Mouse (Mus musculus) thymus, postnatal 4 days (tissue): Measurements from ENCODE around the gene Nmur1.

Experiments
- DNase-seq: peaks from one replicate; pipeline ENCODE4 v3.0.0; 2021

Gene Nmur1

GRCm38 (mm10) chr1:86406313-86406712 is 19.7 kb downstream of the Nmur1 start:
- DNase-seq: no peak

- DNase-seq: peak; percentile 75
These were observed 21.2 kb downstream of the Nmur1 start for GRCm38 (mm10) chr1:86404834-86405233.

- DNase-seq: no peak
These were observed 25.8 kb downstream of the Nmur1 start for GRCm38 (mm10) chr1:86400096-86400754.

GRCm38 (mm10) chr1:86399322-86399721 is 26.7 kb downstream of the Nmur1 start:
- DNase-seq: no peak

GRCm38 (mm10) chr1:86398222-86398621 is 27.8 kb downstream of the Nmur1 start:
- no peak for DNase-seq

GRCm38 (mm10) chr1:86397621-86398020 is 28.4 kb downstream of the Nmur1 start:
- no peak for DNase-seq

- DNase-seq: peak; percentile 62
These were observed 30.1 kb downstream of the Nmur1 start for GRCm38 (mm10) chr1:86395897-86396296.

- DNase-seq: no peak
These were observed 31.8 kb downstream of the Nmur1 start for GRCm38 (mm10) chr1:86394246-86394645.

GRCm38 (mm10) chr1:86393219-86393618 is 32.8 kb downstream of the Nmur1 start:
- DNase-seq: no peak

- no peak for DNase-seq
These were observed 34.6 kb downstream of the Nmur1 start for GRCm38 (mm10) chr1:86391425-86391824.

GRCm38 (mm10) chr1:86389230-86389629 is 36.8 kb downstream of the Nmur1 start:
- peak; percentile 92 for DNase-seq

- DNase-seq: peak; percentile 81
These were observed 45.0 kb downstream of the Nmur1 start for GRCm38 (mm10) chr1:86381027-86381426.

- DNase-seq: no peak
These were observed 46.9 kb downstream of the Nmur1 start for GRCm38 (mm10) chr1:86379161-86379569.

- no peak for DNase-seq
These were observed 47.4 kb downstream of the Nmur1 start for GRCm38 (mm10) chr1:86378662-86379061.

- no peak for DNase-seq
These were observed 49.7 kb downstream of the Nmur1 start for GRCm38 (mm10) chr1:86376354-86376753.

- peak; percentile 83 for DNase-seq
These were observed 54.0 kb downstream of the Nmur1 start for GRCm38 (mm10) chr1:86371997-86372396.

- no peak for DNase-seq
These were observed 57.9 kb downstream of the Nmur1 start for GRCm38 (mm10) chr1:86368086-86368485.

- no peak for DNase-seq
These were observed 62.4 kb downstream of the Nmur1 start for GRCm38 (mm10) chr1:86363671-86364070.

GRCm38 (mm10) chr1:86361852-86362615 is 64.0 kb downstream of the Nmur1 start:
- no peak for DNase-seq

GRCm38 (mm10) chr1:86360441-86360840 is 65.6 kb downstream of the Nmur1 start:
- no peak for DNase-seq

- no peak for DNase-seq
These were observed 66.2 kb downstream of the Nmur1 start for GRCm38 (mm10) chr1:86359798-86360179.

GRCm38 (mm10) chr1:86358906-86359797 is 66.9 kb downstream of the Nmur1 start, which contains the start of gene Ncl:
TSS of gene Ncl (minus strand) at chr1:86359400.
- DNase-seq: peak; percentile 96

- no peak for DNase-seq
These were observed 67.7 kb downstream of the Nmur1 start for GRCm38 (mm10) chr1:86358229-86358905.
